Mouse (Mus musculus): ENCODE measurements around the gene Fblim1.

Fblim1 gene

GRCm38 (mm10) chr4:141599251-141600141 lies 6.4 kb downstream of the Fblim1 start:
- no peak for DNase-seq (ENCODE audit: low spot score)

GRCm38 (mm10) chr4:141598894-141599250 lies 7.0 kb downstream of the Fblim1 start:
- DNase-seq (ENCODE audit: low spot score) = no peak

- peak; percentile 72 for DNase-seq (ENCODE audit: low spot score)
These were observed 7.5 kb downstream of the Fblim1 start for GRCm38 (mm10) chr4:141598199-141598893.

GRCm38 (mm10) chr4:141596700-141597328 lies 9.1 kb downstream of the Fblim1 start:
- DNase-seq (ENCODE audit: low spot score) = no peak

- no peak for DNase-seq (ENCODE audit: low spot score)
These were observed 10.2 kb downstream of the Fblim1 start for GRCm38 (mm10) chr4:141595605-141596268.

GRCm38 (mm10) chr4:141595138-141595537 lies 10.8 kb downstream of the Fblim1 start:
- no peak for DNase-seq (ENCODE audit: low spot score)

- DNase-seq (ENCODE audit: low spot score) = peak; percentile 75
These were observed 14.3 kb downstream of the Fblim1 start for GRCm38 (mm10) chr4:141591547-141591946.

GRCm38 (mm10) chr4:141583919-141584318 lies 22.0 kb downstream of the Fblim1 start:
- no peak for DNase-seq (ENCODE audit: low spot score)

- no peak for DNase-seq (ENCODE audit: low spot score)
These were observed 24.8 kb downstream of the Fblim1 start for GRCm38 (mm10) chr4:141581051-141581450.

GRCm38 (mm10) chr4:141578833-141579232 lies 27.1 kb downstream of the Fblim1 start:
- DNase-seq (ENCODE audit: low spot score) = no peak

GRCm38 (mm10) chr4:141576877-141577276 lies 29.0 kb downstream of the Fblim1 start:
- DNase-seq (ENCODE audit: low spot score) = no peak

GRCm38 (mm10) chr4:141576404-141576803 lies 29.5 kb downstream of the Fblim1 start:
- DNase-seq (ENCODE audit: low spot score) = no peak

- peak; percentile 94 for DNase-seq (ENCODE audit: low spot score)
These were observed 30.9 kb downstream of the Fblim1 start for GRCm38 (mm10) chr4:141574789-141575702.

GRCm38 (mm10) chr4:141573359-141573966 lies 32.4 kb downstream of the Fblim1 start:
- no peak for DNase-seq (ENCODE audit: low spot score)

GRCm38 (mm10) chr4:141572668-141573358 lies 33.1 kb downstream of the Fblim1 start:
- DNase-seq (ENCODE audit: low spot score) = no peak

- DNase-seq (ENCODE audit: low spot score) = no peak
These were observed 34.0 kb downstream of the Fblim1 start for GRCm38 (mm10) chr4:141571934-141572333.

GRCm38 (mm10) chr4:141571337-141571739 lies 34.6 kb downstream of the Fblim1 start:
- no peak for DNase-seq (ENCODE audit: low spot score)

GRCm38 (mm10) chr4:141570821-141571220 lies 35.1 kb downstream of the Fblim1 start:
- no peak for DNase-seq (ENCODE audit: low spot score)

- no peak for DNase-seq (ENCODE audit: low spot score)
These were observed 35.9 kb downstream of the Fblim1 start for GRCm38 (mm10) chr4:141570004-141570403.

GRCm38 (mm10) chr4:141568966-141569365 lies 36.9 kb downstream of the Fblim1 start:
- no peak for DNase-seq (ENCODE audit: low spot score)
